Mouse (Mus musculus): ENCODE data around the gene Cbln1.

- TF ChIP-seq ZNF384 (IDR thresholded peaks at IDR 0.05; ENCODE audit: low read depth, low read length) (no peak), CTCF (conservative IDR thresholded peaks at IDR 0.05 in 1 of 2, IDR thresholded peaks at IDR 0.05 in 1 of 2; ENCODE audit: low read depth in 2 of 2, low read length in 2 of 2) (no peak), USF1 (IDR thresholded peaks at IDR 0.05; ENCODE audit: low read depth, low read length) (no peak), POLR2A (IDR thresholded peaks at IDR 0.05; ENCODE audit: low read depth, low read length) (no peak), POLR2AphosphoS2 (IDR thresholded peaks at IDR 0.05; ENCODE audit: low read depth, low read length) (no peak)
Measured at GRCm38 (mm10) chr8:87473314-87473713, 905 bp upstream of the Cbln1 start.
